Mouse (Mus musculus) limb, embryonic 11.5 days (tissue): ENCODE data around the gene Rdh16f2. TPM values are rescaled to one million over a fixed set of nuclear protein-coding genes. Genes with fewer than 3 reads are reported as not detected.

ENCODE experiments used
- ATAC-seq: fragments of 200-750 bp; cut with Nextera tagmentation; 2 replicates; pipeline ENCODE4 v1.8.0; 2017; ENCODE audit warnings: low read depth; ENCODE audit not compliant: insufficient number of reproducible peaks, low FRiP score, low TSS enrichment
- DNase-seq: peaks from one replicate; pipeline ENCODE4 v3.0.0-alpha.2; 2015; ENCODE audit warnings: low spot score
- H3K27ac ChIP-seq: fragments of 300-500 bp; sonication (generic); replicated peaks from 2 replicates; pipeline ENCODE4 v1.5.1; 2014; ENCODE audit warnings: low read depth, mild to moderate bottlenecking, low read length
- H3K27me3 ChIP-seq: fragments of 300-500 bp; sonication (generic); 2 replicates; pipeline ENCODE4 v1.6.1; 2014; ENCODE audit warnings: mild to moderate bottlenecking, low read length, mixed read lengths; ENCODE audit not compliant: control insufficient read depth, insufficient read depth
- H3K36me3 ChIP-seq: fragments of 300-500 bp; sonication (generic); 2 replicates; pipeline ENCODE4 v1.6.1; 2014; ENCODE audit warnings: mild to moderate bottlenecking, low read length, moderate library complexity, mixed read lengths; ENCODE audit not compliant: control insufficient read depth, insufficient read depth
- H3K4me1 ChIP-seq: fragments of 300-500 bp; sonication (generic); 2 replicates; pipeline ENCODE4 v1.6.1; 2014; ENCODE audit warnings: low read length, mixed read lengths; ENCODE audit not compliant: control insufficient read depth, insufficient read depth
- H3K4me2 ChIP-seq: fragments of 300-500 bp; sonication (generic); 2 replicates; pipeline ENCODE4 v1.6.1; 2014; ENCODE audit warnings: low read depth, mild to moderate bottlenecking, moderate library complexity; ENCODE audit not compliant: severe bottlenecking
- H3K4me3 ChIP-seq: fragments of 300-500 bp; sonication (generic); 2 replicates; pipeline ENCODE4 v1.5.1; 2014; ENCODE audit warnings: low read depth, low read length
- H3K9ac ChIP-seq: fragments of 300-500 bp; sonication (generic); 2 replicates; pipeline ENCODE4 v1.6.1; 2014; ENCODE audit warnings: mild to moderate bottlenecking, low read length
- H3K9me3 ChIP-seq: fragments of 300-500 bp; sonication (generic); 2 replicates; pipeline ENCODE4 v1.6.1; 2016; ENCODE audit warnings: low read length; ENCODE audit not compliant: control insufficient read depth
- WGBS: fragments of 180-500 bp; shearing (Covaris S2); extraction: QIAGEN DNeasy Blood & Tissue Kit; methylation state at CpG from one replicate; pipeline ENCODE4 v1.1.7; 2014; 5-methylcytosine and 5-hydroxymethylcytosine counted together
- polyA plus RNA-seq: library from polyadenylated mRNA; unstranded; fragments of >200 nt; fragmentation: Nextera tagmentation; extraction: Ambion mirVana; gene quantifications from 2 replicates; pipeline ENCODE4 v1.2.1, GENCODE M21; 2014

Rdh16f2 gene
- polyA plus RNA-seq, 1 experiment from 2014 or later, result not detected

DNA sequence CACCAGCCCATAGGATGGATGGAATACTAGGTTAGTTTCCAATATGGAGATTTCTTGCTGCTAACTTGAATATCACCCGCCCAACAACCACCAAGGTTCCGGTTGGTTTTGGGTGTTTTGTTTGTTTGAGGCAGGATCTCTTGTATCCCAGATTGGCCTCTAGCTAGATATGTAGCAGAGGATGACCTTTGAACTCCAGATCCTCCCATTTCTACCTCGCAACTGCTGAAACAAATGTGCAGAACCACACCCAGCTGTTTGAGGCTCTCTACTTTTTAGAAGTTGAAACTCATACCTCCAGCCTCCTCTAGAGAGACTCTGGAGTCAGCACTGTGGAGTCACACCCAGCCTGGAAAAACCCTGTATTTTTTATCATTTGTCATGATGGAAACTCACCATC is 31.2 kb downstream of the Rdh16f2 start:
- Histone ChIP-seq H3K27ac (no peak overlapping the region), H3K4me3 (no peak overlapping the region), H3K27me3 (no peaks in the 10 kb centered on the region), H3K4me2 (no peak overlapping the region), H3K9me3 (no peaks in the 10 kb centered on the region), H3K4me1 (no peaks in the 10 kb centered on the region), H3K36me3 (no peaks in the 10 kb centered on the region), H3K9ac (no peak overlapping the region)
- DNase-seq (no peak), ATAC-seq (no peak)
- WGBS, result 82% methylated on average over 3 of the region's 3 CpGs

DNA sequence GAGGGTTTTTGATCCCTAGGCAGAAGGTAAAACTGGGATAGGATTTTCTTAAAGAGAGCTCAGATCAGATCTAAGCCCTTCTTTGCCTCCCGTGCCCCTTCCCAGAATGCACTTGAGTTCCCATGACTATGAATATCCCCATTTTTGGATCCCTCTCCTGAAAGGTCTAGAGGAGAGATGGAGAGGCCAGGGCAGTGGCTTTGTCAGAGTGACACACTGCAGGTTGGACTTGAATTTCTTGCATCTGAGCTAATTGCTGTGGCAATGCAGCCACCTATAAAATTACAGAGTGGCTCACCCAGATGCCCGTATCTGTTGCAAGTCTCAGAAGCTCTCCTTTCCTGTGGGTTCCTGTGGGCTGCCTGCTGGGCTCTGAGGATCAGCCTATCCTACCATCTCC is 31.9 kb downstream of the Rdh16f2 start, which contains the start of gene Sdr9c7:
Gene Sdr9c7 (plus strand): TSS at position 301 of the 400 bp plus-strand sequence.
- H3K9me3 ChIP-seq, result no peaks in the 10 kb centered on the region
- H3K4me2 ChIP-seq, result no peak within 1 kb of the TSS
- no peaks in the 10 kb centered on the region for H3K36me3 ChIP-seq
- H3K4me1 ChIP-seq, result no peaks in the 10 kb centered on the region
- no peak within 1 kb of the TSS for H3K4me3 ChIP-seq
- H3K27me3 ChIP-seq, result no peaks in the 10 kb centered on the region
- no peak within 1 kb of the TSS for H3K9ac ChIP-seq
- DNase-seq (no peak), ATAC-seq (no peak)
- H3K27ac ChIP-seq, result no peak within 1 kb of the TSS
- 81% methylated on average over 2 of the region's 2 CpGs for WGBS

DNA sequence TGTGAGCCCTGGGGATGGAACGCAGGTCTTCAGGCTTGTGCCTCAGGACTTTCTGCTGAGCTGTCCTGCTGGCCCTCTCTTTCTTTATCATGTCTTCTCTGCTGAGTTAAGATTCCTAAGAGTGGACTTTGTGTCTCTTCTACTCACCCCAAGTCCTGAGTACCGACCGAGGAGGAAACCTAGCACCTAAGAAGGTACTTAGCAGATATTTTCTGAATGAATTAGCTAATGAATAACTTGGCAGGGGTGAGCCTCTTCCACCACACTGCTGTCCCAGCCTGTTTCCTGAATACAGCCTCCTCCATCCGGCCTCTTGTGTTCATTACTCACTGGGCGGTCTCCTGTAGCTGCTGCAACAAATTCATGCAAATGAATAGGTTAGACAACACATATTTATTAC is 33.5 kb downstream of the Rdh16f2 start:
- H3K36me3 ChIP-seq, result no peaks in the 10 kb centered on the region
- H3K4me2 ChIP-seq, result no peak overlapping the region
- no peak overlapping the region for H3K4me3 ChIP-seq
- H3K27me3 ChIP-seq, result no peaks in the 10 kb centered on the region
- no peaks in the 10 kb centered on the region for H3K9me3 ChIP-seq
- no peak overlapping the region for H3K9ac ChIP-seq
- H3K4me1 ChIP-seq, result no peaks in the 10 kb centered on the region
- WGBS, result 78% methylated on average over 5 of the region's 5 CpGs
- DNase-seq (no peak), ATAC-seq (no peak)
- H3K27ac ChIP-seq, result no peak overlapping the region

DNA sequence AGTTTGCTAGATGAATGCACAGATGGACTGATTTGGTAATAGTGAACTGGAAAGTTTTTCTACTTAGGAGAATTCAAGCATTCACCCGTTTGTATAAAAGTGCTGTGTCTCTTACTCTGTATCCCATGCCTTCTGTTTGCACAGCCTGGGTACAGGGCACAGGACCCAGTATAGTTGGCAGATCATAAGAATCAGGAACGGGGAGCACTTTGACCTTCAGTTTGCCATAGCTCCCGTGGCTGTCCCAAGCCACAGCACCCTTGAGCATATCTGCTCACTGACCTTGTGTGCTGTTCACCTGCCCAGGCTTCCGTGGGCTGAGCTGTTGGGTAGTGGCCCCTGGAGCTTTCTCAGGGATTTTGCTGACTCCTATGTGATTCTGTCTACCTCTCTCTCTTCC is 35.5 kb downstream of the Rdh16f2 start:
- no peak overlapping the region for H3K4me2 ChIP-seq
- H3K4me1 ChIP-seq, result no peaks in the 10 kb centered on the region
- no peak overlapping the region for H3K4me3 ChIP-seq
- ATAC-seq (no peak), DNase-seq (no peak)
- H3K9me3 ChIP-seq, result no peaks in the 10 kb centered on the region
- H3K27ac ChIP-seq, result no peak overlapping the region
- no peaks in the 10 kb centered on the region for H3K36me3 ChIP-seq
- H3K27me3 ChIP-seq, result no peaks in the 10 kb centered on the region
- 90% methylated on average over 4 of the region's 4 CpGs for WGBS
- H3K9ac ChIP-seq, result no peak overlapping the region

DNA sequence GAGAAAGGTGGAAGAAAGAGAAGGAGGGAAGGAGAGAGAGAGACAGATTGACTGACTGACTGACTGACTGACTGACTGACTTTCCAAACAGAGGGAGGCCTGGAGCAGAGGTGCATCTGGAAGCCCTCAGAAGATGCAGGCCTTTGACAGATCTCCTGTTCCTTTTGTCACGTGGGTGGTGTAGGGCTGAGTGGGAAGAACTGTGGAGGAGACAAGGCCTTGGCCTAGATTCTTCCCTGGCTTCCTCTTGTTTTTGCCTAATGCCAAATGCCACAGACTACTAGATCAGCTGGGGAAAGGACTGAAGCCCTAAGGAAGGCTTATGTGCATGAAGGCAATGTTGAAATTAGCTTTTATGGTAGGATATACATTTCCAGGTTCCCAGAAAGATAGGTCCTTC is 36.8 kb downstream of the Rdh16f2 start:
- Histone ChIP-seq H3K4me3 (no peak overlapping the region), H3K27me3 (no peaks in the 10 kb centered on the region), H3K9ac (no peak overlapping the region), H3K36me3 (no peaks in the 10 kb centered on the region), H3K4me2 (no peak overlapping the region), H3K4me1 (no peaks in the 10 kb centered on the region), H3K9me3 (no peaks in the 10 kb centered on the region), H3K27ac (no peak overlapping the region)
- ATAC-seq, result no peak
- no peak for DNase-seq
- 60% methylated on average over 1 of the region's 1 CpGs for WGBS

DNA sequence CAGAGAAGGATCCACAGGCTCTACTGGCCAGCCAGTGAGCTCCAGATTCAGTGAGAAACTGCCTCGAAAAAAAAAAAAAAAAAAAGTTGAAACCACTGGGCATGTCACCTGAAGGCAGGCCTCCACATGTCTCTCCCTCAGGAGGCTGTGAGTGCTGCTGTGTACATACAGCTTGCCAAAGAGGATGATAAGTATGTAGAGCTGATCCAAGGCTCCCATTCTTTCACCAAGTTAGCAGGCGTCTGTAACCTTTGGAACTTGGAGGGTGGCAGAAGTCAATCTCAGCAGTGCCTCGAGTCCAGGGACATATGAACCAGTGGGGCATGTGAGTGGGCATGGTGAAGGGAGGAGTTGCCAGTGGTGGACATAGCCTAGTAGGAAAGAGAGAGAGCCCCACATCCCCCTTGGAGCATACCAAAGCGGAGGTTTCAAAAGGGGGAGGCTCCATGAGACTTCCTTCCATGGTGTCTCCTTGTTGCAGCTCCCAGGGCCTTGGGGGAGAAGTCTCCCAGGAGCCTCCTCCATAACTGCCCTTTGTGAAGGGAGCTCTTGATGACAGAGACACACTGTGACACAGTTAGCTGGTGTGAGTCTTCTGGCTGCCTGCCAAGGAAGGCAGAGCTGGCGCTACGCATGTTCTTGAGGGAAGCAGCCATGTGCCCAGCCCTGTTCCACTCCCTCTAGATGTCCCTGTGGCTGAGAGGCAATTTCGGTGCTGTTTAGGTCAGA is 38.6 kb downstream of the Rdh16f2 start:
- Histone ChIP-seq H3K4me1 (no peaks in the 10 kb centered on the region), H3K36me3 (no peaks in the 10 kb centered on the region), H3K9me3 (no peaks in the 10 kb centered on the region), H3K4me3 (no peak overlapping the region), H3K27ac (no peak overlapping the region), H3K4me2 (no peak overlapping the region), H3K27me3 (no peaks in the 10 kb centered on the region), H3K9ac (no peak overlapping the region)
- 74% methylated on average over 7 of the region's 7 CpGs for WGBS
- ATAC-seq (no peak), DNase-seq (no peak)

DNA sequence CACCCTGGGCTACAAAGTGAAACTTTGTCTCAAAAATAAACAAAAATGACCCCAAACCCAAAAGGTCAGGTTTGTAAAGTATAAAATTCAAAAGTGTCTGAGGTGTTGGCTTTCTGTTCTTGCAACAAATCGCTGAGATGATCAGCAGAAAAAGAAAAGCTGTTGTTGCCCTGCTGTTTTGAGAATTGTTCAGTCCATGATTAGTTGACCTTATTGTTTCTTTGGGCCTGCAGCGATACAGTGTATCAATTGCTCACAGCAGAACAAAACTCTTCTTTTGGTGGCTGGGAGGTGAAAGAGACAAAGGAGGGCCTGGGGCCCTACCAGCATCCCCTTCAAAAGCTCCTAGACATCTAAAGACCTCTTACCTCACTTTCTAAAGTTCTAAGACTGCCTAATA is 39.9 kb downstream of the Rdh16f2 start:
- Histone ChIP-seq H3K9me3 (no peaks in the 10 kb centered on the region), H3K4me1 (no peaks in the 10 kb centered on the region), H3K4me2 (no peak overlapping the region), H3K27ac (no peak overlapping the region), H3K9ac (no peak overlapping the region), H3K4me3 (no peak overlapping the region), H3K27me3 (no peaks in the 10 kb centered on the region), H3K36me3 (no peaks in the 10 kb centered on the region)
- 86% methylated on average over 2 of the region's 2 CpGs for WGBS
- DNase-seq (no peak), ATAC-seq (no peak)

DNA sequence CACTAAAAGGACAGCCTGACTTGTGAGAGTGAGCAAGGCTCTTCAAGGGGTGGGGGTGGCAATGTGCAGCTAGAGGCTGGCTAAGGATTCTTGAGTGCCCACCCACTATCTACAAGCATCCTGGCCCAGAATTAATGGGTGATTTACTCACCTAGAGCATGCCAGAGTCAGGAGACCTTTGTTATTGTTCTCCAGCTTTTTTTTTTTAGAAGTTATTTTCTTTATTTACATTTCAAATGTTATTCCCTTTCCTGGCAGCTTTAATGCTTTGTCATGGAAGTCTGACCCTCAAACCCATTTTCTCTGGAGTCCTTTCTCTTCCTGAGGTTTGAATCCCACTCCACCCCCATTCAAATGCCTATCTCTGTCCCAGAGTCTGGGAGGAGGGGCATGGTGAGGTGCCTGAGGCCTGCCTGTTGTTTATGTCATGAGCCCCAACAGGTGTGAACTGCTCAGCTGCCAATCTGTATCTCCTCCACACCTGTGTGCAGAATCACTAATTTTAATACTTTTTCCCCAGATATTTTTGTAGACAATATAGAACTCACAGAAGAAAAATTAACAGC is 41.2 kb downstream of the Rdh16f2 start:
- Histone ChIP-seq H3K4me1 (no peaks in the 10 kb centered on the region), H3K36me3 (no peaks in the 10 kb centered on the region), H3K9me3 (no peaks in the 10 kb centered on the region), H3K9ac (no peak overlapping the region), H3K4me3 (no peak overlapping the region), H3K27ac (no peak overlapping the region), H3K27me3 (no peaks in the 10 kb centered on the region), H3K4me2 (no peak overlapping the region)
- DNase-seq (no peak), ATAC-seq (no peak)

DNA sequence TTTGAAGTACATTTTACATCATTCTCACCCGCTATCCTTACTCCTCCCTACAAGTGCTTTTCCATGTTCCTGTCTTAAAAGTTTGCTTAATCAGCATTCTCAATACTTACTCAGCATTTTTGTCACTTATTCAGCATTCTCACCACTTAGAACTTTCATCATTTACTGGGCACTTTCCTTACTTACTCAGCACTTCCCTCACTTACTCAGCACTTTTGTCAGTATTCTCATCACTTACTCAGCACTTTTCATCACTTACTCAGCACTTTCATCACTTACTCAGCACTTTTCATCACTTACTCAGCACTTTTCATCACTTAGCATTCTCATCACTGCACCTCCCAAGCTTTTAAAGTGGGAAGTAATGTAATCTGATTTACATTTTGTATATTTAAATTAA is 49.3 kb downstream of the Rdh16f2 start:
- Histone ChIP-seq H3K9me3 (no peaks in the 10 kb centered on the region), H3K4me1 (no peaks in the 10 kb centered on the region), H3K36me3 (no peaks in the 10 kb centered on the region), H3K4me3 (no peak overlapping the region), H3K9ac (no peak overlapping the region), H3K27me3 (no peaks in the 10 kb centered on the region), H3K27ac (no peak overlapping the region), H3K4me2 (no peak overlapping the region)
- no peak for DNase-seq
- no peak for ATAC-seq
- WGBS, result 98% methylated on average over 1 of the region's 1 CpGs
